Mouse (Mus musculus): ENCODE data around the gene Sh3yl1.

DNA sequence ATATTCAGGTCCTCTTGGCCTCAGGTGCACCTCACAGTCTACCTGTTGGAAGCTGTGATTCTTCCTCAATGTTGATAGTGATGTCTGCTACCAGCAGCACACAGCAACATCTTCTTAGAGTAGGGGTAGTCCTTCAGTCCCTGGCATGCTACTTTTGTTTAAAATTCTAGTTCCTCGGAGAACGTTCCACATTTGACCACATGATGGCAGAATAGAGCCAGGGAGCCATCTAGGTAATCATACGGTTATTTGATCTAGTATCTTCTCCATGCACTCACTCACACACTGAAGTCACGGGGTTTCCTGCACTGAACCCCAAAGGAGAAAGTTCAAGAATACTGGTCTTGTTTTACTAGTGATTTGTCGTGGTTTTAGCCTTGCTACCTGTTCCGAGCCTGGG is 96.7 kb downstream of the Sh3yl1 start:
- TF ChIP-seq EP300 (IDR thresholded peaks at IDR 0.05; ENCODE audit: low read length) (no peak), USF1 (IDR thresholded peaks at IDR 0.05; ENCODE audit: low read depth, low read length) (no peak), TCF12 (IDR thresholded peaks at IDR 0.05; ENCODE audit: low read depth, low read length) (no peak), NRF1 (IDR thresholded peaks at IDR 0.05; ENCODE audit: low read depth, low read length) (no peak), JUN (IDR thresholded peaks at IDR 0.05; ENCODE audit: insufficient read depth, low read depth, low read length) (no peak)

All from CH12.LX (cell line).